Mouse (Mus musculus) heart, adult 11 months (tissue): ENCODE results near the gene Snai1.

Source experiments
- DNase-seq: peaks from one replicate; pipeline ENCODE4 v3.0.0; 2022

Gene Snai1

GRCm38 (mm10) chr2:167586041-167586440, 48.0 kb downstream of the Snai1 start:
- DNase-seq, result peak; percentile 97

DNA sequence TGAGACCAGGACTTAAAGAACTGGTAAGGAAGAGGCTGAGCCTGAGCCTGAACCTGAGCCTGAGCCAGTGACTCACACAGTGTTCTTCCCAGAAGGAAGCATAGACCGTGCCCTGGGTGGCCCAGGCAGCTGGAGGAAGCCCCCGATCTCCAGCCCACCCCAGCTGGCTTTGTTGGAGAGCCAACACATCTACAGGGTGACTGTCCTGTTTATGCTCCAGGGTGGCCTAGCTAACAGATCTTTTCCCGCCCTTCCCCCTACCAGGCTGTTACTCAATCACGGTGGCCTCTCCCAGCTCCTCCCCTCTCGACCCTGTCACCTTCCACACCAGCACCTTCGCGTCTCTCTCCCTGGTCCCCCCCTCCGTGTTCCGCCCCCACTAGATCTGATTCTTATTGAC, 49.0 kb downstream of the Snai1 start:
- peak; percentile 97 for DNase-seq

DNA sequence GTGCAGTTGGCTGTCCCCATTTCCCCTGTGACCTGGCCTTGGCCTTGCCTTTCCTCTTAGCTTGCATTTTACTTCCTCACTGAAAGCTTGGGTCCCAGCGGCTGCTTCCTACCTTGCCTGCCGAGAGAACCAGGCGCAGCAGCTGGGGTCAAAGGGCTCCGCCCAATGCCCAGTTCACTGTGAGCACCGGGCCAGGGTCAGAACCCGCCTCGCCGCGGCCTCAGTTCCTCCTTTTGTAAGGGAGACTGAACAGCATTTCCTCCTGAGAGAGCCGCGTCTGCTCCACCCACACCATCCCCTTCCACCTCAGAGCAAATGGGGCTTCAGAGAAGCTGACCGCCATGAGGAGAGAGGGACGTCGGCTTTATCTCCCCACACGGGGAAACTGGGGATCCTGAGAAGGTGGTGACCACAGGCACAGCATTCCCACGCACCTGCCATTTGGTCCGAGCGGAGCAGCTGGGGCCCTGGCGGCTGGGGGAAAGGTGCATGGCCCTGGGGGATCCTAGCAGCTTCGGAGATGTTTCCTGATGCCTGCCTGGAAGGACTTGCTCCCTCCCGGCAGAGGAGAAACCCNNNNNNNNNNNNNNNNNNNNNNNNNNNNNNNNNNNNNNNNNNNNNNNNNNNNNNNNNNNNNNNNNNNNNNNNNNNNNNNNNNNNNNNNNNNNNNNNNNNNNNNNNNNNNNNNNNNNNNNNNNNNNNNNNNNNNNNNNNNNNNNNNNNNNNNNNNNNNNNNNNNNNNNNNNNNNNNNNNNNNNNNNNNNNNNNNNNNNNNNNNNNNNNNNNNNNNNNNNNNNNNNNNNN, 51.0 kb downstream of the Snai1 start:
- DNase-seq, result peak; percentile 99
